Mouse (Mus musculus) neural tube, embryonic 13.5 days (tissue): ENCODE measurements around the gene Olfr322. TPM values are rescaled to one million over a fixed set of nuclear protein-coding genes. Genes with fewer than 3 reads are reported as not detected.

ENCODE experiments used
- ATAC-seq: fragments of 200-750 bp; cut with Nextera tagmentation; 2 replicates; pipeline ENCODE4 v1.8.0; 2017; ENCODE audit warnings: low read depth, mild to moderate bottlenecking, moderate TSS enrichment, moderate library complexity
- H3K27ac ChIP-seq: fragments of 300-500 bp; sonication (generic); replicated peaks from 2 replicates; pipeline ENCODE4 v1.5.1; 2015; ENCODE audit warnings: moderate library complexity, mild to moderate bottlenecking, inconsistent platforms
- H3K27me3 ChIP-seq: fragments of 300-500 bp; sonication (generic); 2 replicates; pipeline ENCODE4 v1.6.1; 2015; ENCODE audit warnings: mild to moderate bottlenecking, inconsistent platforms
- H3K36me3 ChIP-seq: fragments of 300-500 bp; sonication (generic); 2 replicates; pipeline ENCODE4 v1.6.1; 2015; ENCODE audit warnings: mild to moderate bottlenecking, inconsistent platforms
- H3K4me1 ChIP-seq: fragments of 300-500 bp; sonication (generic); replicated peaks from 2 replicates; pipeline ENCODE4 v1.6.1; 2015; ENCODE audit warnings: inconsistent platforms
- H3K4me2 ChIP-seq: fragments of 300-500 bp; sonication (generic); 2 replicates; pipeline ENCODE4 v1.6.1; 2015; ENCODE audit warnings: inconsistent platforms, mild to moderate bottlenecking, moderate library complexity
- H3K4me3 ChIP-seq: fragments of 300-500 bp; sonication (generic); 2 replicates; pipeline ENCODE4 v1.5.1; 2015; ENCODE audit warnings: mild to moderate bottlenecking, inconsistent platforms
- H3K9ac ChIP-seq: fragments of 300-500 bp; sonication (generic); 2 replicates; pipeline ENCODE4 v1.6.1; 2015; ENCODE audit warnings: moderate library complexity, mild to moderate bottlenecking, inconsistent platforms
- H3K9me3 ChIP-seq: fragments of 300-500 bp; sonication (generic); 2 replicates; pipeline ENCODE4 v1.6.1; 2016; ENCODE audit warnings: inconsistent platforms
- whole genome bisulfite sequencing: fragments of 180-500 bp; shearing (Covaris S2); methylation state at CpG from one replicate; pipeline ENCODE4 v1.1.7; 2015; 5-methylcytosine and 5-hydroxymethylcytosine counted together
- polyA plus RNA-seq: library from polyadenylated mRNA; unstranded; fragments of >200 nt; fragmentation: Nextera tagmentation; extraction: Ambion mirVana; gene quantifications from 2 replicates; pipeline ENCODE4 v1.2.1, GENCODE M21; 2015

Gene Olfr322
- 0.07 TPM in 1 of 2 replicates, not detected in the other for polyA plus RNA-seq

DNA sequence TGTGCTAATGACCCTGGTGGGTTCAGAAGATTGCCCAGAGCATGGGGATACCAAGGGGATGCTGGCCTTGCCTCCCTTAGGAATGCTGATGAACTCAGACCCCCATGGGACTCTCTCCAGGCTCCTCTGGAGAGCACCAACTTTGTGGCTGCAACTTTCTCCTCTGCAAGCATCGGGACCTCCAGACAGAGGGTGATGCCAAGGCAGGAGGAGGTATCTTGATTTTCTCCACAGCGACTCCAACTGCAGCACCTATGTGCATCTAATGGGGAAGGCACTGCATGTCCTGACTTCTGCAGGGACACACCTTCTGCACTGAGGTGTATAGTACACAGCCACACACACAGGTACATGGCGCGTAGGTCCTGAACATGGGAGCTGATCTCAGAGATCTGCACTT lies at the start of gene Olfr322:
TSS of gene Olfr322 (plus strand) at position 187 of the 400 bp plus-strand sequence.
- no peaks in the 10 kb centered on the region for H3K27me3 ChIP-seq
- no peak within 1 kb of the TSS for H3K4me2 ChIP-seq
- WGBS, result 87% methylated on average over 4 of the region's 4 CpGs
- H3K4me1 ChIP-seq, result no peaks in the 10 kb centered on the region
- ATAC-seq, result no peak
- H3K9ac ChIP-seq, result no peak within 1 kb of the TSS
- no peak within 1 kb of the TSS for H3K4me3 ChIP-seq
- H3K9me3 ChIP-seq, result no peaks in the 10 kb centered on the region
- H3K36me3 ChIP-seq, result no peaks in the 10 kb centered on the region
- H3K27ac ChIP-seq, result no peak within 1 kb of the TSS

DNA sequence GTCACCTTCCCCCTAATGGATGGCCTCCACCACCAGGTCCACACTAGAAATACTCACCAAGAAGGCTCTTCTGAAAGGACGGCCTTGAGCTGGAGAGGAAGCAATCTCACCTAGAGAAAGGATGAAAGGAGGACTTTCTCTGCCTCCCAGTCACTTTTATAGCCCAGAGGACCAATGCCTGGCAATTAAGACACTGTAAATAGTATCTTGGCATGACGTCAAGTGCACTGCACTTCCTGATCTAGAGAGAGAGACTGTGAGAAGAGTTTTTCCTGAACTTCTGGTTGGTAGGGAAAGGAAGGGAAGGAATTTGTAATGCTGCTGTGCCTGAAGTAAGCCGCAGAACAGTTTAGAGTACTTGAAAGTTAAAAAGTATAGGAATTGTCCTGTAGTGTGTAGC lies 45.2 kb upstream of the Olfr322 start:
- H3K4me3 ChIP-seq, result no peak overlapping the region
- no peak overlapping the region for H3K9ac ChIP-seq
- H3K36me3 ChIP-seq, result no peaks in the 10 kb centered on the region
- H3K27ac ChIP-seq, result no peak overlapping the region
- WGBS, result 57% methylated on average over 3 of the region's 3 CpGs
- H3K4me1 ChIP-seq, result no peaks in the 10 kb centered on the region
- no peaks in the 10 kb centered on the region for H3K9me3 ChIP-seq
- no peak for ATAC-seq
- no peaks in the 10 kb centered on the region for H3K27me3 ChIP-seq
- no peak overlapping the region for H3K4me2 ChIP-seq

DNA sequence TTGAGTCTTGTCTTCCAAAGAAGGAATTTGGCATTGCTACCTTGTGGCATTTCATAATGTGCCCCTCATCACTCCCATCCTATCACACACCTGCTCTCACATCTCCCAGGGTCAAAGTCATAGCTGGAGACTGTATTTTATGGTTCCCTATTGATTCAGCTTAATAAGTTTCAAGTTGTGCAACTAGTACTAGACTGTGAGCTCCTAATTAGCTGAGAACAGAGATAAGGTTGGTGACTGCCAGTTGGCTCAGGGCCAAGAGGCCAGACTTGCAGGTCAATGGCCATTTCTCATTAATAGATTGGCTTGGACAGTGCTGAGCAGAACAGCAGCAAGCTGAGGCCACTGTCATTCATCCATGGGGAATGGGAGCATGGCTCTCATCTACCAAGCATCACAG lies 44.1 kb upstream of the Olfr322 start:
- no peaks in the 10 kb centered on the region for H3K27me3 ChIP-seq
- no peak overlapping the region for H3K4me3 ChIP-seq
- no peak for ATAC-seq
- no peaks in the 10 kb centered on the region for H3K9me3 ChIP-seq
- H3K9ac ChIP-seq, result no peak overlapping the region
- no peak overlapping the region for H3K4me2 ChIP-seq
- H3K4me1 ChIP-seq, result no peaks in the 10 kb centered on the region
- H3K36me3 ChIP-seq, result no peaks in the 10 kb centered on the region
- H3K27ac ChIP-seq, result no peak overlapping the region

DNA sequence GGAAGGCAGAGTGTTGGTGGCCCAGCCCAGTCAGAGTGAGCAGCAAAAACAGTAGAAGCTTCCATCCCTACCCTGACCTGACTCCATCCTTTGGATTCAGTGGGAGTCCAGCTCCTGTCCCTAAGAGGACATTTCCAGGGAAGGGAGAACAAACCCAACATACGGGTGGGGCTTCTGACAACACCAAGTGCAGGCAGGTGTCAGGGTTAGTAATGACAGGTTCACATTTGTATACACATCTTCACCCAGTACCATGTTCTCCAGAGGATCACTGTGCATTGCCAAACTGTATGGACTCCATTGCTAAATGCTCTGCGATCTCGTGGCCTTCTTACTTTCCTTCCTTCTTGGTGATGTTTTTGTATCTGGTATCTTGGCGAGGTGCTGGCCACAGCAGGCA lies 42.6 kb upstream of the Olfr322 start, which contains the start of gene 2210407C18Rik:
TSS of gene 2210407C18Rik (minus strand) at position 101 of the 400 bp plus-strand sequence.
- H3K27me3 ChIP-seq, result no peaks in the 10 kb centered on the region
- no peaks in the 10 kb centered on the region for H3K9me3 ChIP-seq
- H3K27ac ChIP-seq, result no peak within 1 kb of the TSS
- WGBS, result 88% methylated on average over 4 of the region's 4 CpGs
- H3K4me2 ChIP-seq, result no peak within 1 kb of the TSS
- no peaks in the 10 kb centered on the region for H3K36me3 ChIP-seq
- no peak within 1 kb of the TSS for H3K9ac ChIP-seq
- H3K4me1 ChIP-seq, result no peaks in the 10 kb centered on the region
- no peak for ATAC-seq
- H3K4me3 ChIP-seq, result no peak within 1 kb of the TSS

DNA sequence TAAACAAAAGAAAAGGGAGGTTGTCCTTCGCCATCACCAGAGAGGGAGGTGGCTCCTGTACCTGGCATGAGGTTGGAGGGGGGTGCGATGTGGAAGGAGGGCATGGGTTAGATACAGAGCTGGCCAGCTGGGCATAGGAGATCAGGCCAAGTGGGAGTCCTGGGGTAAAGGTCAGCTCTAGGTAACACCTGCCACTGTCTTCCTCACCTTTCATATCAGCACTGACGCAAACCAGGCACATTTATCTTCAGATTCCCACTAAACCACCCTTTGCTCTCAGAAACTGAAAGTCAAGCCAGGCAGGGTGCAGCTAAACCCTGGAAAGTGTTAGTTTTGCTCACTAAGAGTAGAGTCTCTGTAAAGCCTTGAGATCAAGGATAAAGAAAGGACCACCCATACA lies 40.2 kb upstream of the Olfr322 start:
- Histone ChIP-seq H3K4me3 (no peak overlapping the region), H3K9me3 (no peaks in the 10 kb centered on the region), H3K27ac (no peak overlapping the region), H3K4me1 (no peaks in the 10 kb centered on the region), H3K4me2 (no peak overlapping the region), H3K9ac (no peak overlapping the region), H3K36me3 (no peaks in the 10 kb centered on the region), H3K27me3 (no peaks in the 10 kb centered on the region)
- no peak for ATAC-seq
- WGBS, result 73% methylated on average over 3 of the region's 3 CpGs

DNA sequence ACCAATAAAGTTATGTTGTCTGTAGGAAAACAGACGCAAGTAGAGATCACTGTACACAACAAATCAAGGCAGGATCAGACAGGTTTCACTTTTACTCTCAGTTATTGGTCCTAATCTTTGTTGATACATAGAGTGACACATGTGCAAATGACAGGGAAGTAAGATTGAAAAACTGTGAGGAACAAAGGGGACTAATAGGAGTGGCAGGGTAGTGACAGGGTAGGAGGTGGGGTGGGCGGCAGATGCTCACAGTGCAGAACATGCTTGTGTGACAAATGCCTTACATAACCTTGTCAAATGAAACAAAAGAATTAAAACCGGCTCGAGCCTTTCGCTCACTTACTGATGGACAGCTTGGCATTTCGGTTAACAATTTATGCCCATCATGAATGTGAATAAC lies 39.8 kb upstream of the Olfr322 start:
- WGBS, result 68% methylated on average over 6 of the region's 6 CpGs
- no peak for ATAC-seq
- no peak overlapping the region for H3K4me2 ChIP-seq
- H3K9ac ChIP-seq, result no peak overlapping the region
- no peaks in the 10 kb centered on the region for H3K36me3 ChIP-seq
- no peak overlapping the region for H3K27ac ChIP-seq
- no peaks in the 10 kb centered on the region for H3K4me1 ChIP-seq
- H3K9me3 ChIP-seq, result no peaks in the 10 kb centered on the region
- no peaks in the 10 kb centered on the region for H3K27me3 ChIP-seq
- no peak overlapping the region for H3K4me3 ChIP-seq

DNA sequence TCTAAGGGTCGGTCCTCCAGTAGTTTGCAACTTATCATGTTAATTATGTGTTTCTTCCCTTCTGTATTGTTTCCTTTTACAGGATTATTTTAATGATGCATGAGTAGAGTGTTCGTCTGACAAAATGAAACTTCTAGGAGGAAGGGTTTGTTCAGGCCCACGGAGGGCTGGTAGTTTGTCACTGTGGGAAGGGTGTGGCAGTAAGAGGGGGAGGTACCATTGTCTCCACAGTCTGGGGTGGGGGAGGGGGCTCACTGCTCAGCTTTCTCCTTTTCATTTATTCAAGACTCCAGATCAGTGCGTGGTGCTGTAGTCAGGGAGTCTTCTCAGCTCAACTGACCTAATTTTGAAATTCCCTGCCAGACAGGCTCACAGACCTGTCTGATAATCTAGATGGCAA lies 32.4 kb upstream of the Olfr322 start:
- Histone ChIP-seq H3K36me3 (no peaks in the 10 kb centered on the region), H3K9me3 (no peaks in the 10 kb centered on the region), H3K4me1 (no peaks in the 10 kb centered on the region), H3K9ac (no peak overlapping the region), H3K27me3 (no peaks in the 10 kb centered on the region), H3K27ac (no peak overlapping the region), H3K4me3 (no peak overlapping the region), H3K4me2 (no peak overlapping the region)
- ATAC-seq, result no peak
- 55% methylated on average over 4 of the region's 4 CpGs for WGBS

DNA sequence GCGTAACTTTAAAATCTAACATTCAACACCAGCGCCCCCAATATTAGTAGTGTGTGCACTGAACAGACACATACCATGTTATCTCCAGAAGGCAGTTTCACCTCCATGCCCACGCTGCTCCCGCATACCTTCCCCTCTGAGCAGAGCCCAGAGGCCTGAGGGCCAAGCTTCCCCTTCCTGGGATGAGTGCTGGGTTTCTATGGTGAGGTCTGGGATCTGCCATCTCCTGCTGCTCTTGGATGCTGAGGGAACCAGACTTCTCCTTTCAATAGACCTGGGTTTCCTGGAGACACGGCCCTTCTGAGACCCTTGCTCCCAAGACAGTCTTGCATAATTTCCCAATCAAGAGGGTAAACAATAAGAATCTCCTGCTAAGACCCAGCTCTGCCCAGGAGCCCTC lies 28.2 kb upstream of the Olfr322 start, which contains the start of gene Olfr323:
TSS of gene Olfr323 (minus strand) at position 101 of the 400 bp plus-strand sequence.
- 85% methylated on average over 5 of the region's 5 CpGs for WGBS
- no peak within 1 kb of the TSS for H3K4me2 ChIP-seq

DNA sequence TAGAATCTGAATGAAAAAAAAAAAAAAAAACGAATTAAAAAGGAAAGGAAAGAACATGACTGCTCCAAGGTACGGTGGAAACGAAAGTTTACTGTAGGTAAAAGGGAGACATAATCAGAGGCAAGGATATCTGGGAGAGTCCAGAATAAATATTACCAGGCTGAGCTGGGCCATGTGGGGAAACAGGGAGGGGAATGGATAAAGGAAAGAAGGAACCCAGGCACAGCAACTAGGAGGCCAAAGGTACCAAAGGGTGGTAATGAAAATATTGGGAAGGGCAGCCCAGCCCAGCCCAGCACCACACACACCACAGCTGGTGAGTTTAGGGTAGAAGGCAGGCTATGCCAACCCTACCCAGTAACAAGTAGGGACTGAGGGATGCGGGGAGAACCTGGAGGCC lies 23.7 kb upstream of the Olfr322 start:
- no peaks in the 10 kb centered on the region for H3K4me1 ChIP-seq
- no peak overlapping the region for H3K27ac ChIP-seq
- no peak for ATAC-seq
- H3K9me3 ChIP-seq, result no peaks in the 10 kb centered on the region
- no peak overlapping the region for H3K9ac ChIP-seq
- peaks cover 4% of the 10 kb centered on the region for H3K27me3 ChIP-seq
- no peaks in the 10 kb centered on the region for H3K36me3 ChIP-seq
- WGBS, result 66% methylated on average over 4 of the region's 4 CpGs
- H3K4me2 ChIP-seq, result no peak overlapping the region
- no peak overlapping the region for H3K4me3 ChIP-seq

More for the DNA sequence above, 28.2 kb upstream of the Olfr322 start, which contains the start of gene Olfr323:
- no peaks in the 10 kb centered on the region for H3K27me3 ChIP-seq
- no peaks in the 10 kb centered on the region for H3K9me3 ChIP-seq
- no peak for ATAC-seq
- H3K9ac ChIP-seq, result no peak within 1 kb of the TSS
- no peaks in the 10 kb centered on the region for H3K36me3 ChIP-seq
- no peak within 1 kb of the TSS for H3K4me3 ChIP-seq
- H3K27ac ChIP-seq, result no peak within 1 kb of the TSS
- no peaks in the 10 kb centered on the region for H3K4me1 ChIP-seq

DNA sequence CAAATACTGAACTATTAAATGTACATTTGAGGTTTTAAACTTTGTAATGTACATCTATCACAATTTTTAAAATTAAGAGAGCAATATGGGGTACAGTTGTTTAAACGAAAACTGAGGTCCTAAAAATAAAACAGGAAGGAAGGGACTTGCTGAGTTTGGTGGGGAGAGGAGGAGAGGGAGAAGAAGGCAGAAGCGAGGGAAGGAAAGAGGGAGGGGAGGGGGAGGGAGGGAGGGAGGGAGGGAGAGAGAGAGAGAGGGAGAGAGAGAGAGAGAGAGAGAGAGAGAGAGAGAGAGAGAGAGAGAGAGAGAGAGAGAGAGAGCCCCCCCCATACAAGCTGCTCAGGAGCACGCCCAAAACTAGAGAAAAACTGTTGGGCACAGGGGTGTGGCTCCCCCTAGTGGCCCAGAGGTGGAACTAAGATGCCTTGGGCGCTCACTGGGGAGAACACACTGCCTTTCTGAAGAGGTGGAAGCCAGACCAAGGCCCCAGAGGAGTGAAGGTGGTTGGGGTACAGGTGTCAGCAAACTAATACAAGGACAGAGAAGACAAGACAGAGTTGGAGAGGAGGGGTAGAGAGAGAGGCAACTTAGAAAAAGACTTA lies 22.1 kb upstream of the Olfr322 start:
- 22% methylated on average over 3 of the region's 4 CpGs for WGBS
- Histone ChIP-seq H3K27me3 (peaks cover 19% of the 10 kb centered on the region), H3K27ac (no peak overlapping the region), H3K4me3 (no peak overlapping the region), H3K4me1 (peaks cover 11% of the 10 kb centered on the region), H3K9ac (no peak overlapping the region), H3K4me2 (no peak overlapping the region), H3K36me3 (no peaks in the 10 kb centered on the region), H3K9me3 (no peaks in the 10 kb centered on the region)
- ATAC-seq, result no peak

DNA sequence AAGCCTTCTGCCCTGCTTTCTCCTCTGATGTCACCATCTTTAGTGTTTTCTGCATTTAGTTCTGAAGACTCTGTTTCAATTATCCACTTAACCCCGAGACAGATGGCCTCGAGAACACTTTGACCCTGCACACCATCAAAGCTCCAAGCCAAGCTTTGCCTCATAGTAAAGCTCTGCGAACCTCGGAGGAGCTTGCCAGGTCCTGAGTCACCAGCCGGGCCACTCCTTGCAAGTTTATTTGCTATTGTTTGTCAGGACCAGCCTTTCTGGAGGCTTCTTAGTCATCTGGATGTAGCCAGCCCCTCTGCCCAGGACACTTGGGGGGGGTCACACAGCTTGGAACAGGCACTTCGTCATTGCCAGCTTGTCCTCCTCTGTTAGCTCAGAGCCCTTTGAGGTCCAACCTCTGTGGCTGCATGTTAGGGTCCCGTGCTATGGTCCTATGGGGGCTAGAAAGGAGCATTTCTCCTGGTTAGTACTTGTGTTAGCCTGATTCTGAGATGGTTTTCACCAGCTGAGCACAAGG lies 20.3 kb upstream of the Olfr322 start:
- H3K4me1 ChIP-seq, result peaks cover 11% of the 10 kb centered on the region
- H3K27ac ChIP-seq, result no peak overlapping the region
- no peak overlapping the region for H3K4me3 ChIP-seq
- no peak overlapping the region for H3K4me2 ChIP-seq
- WGBS, result 58% methylated on average over 7 of the region's 7 CpGs
- H3K9me3 ChIP-seq, result no peaks in the 10 kb centered on the region
- H3K9ac ChIP-seq, result no peak overlapping the region
- H3K27me3 ChIP-seq, result peaks cover 27% of the 10 kb centered on the region
- H3K36me3 ChIP-seq, result no peaks in the 10 kb centered on the region
- ATAC-seq, result no peak

DNA sequence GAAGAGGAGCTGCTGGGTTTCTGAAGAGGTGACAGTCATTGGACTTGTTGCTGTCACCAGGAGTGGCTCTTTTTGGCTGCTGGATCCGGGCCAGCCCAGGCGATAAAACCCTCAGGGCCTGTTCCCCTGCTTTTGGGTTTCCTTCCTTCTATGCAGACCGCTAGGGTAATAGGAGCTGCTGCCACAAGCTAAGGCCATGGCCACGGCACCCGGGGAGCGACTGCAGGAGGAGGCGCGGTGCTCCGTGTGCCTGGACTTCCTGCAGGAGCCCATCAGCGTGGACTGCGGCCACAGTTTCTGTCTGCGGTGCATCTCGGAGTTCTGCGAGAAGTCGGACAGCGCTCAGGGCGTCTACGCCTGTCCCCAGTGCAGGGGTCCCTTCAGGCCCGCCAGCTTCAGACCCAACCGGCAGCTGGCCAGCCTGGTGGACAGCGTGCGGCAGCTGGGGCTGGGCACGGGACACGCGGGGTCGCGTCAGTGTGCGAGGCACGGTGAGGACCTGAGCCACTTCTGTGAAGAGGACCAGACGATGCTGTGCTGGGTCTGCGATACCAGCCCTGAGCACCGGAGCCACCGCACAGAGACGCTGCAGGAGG lies 18.2 kb upstream of the Olfr322 start, which contains the start of gene Trim58:
TSS of gene Trim58 (plus strand) at position 194 of the 596 bp plus-strand sequence.
- Histone ChIP-seq H3K9me3 (no peaks in the 10 kb centered on the region), H3K36me3 (no peaks in the 10 kb centered on the region), H3K9ac (peak within 1 kb of the TSS; percentile 72), H3K4me1 (peaks cover 11% of the 10 kb centered on the region), H3K27me3 (peaks cover 27% of the 10 kb centered on the region), H3K4me3 (peak within 1 kb of the TSS; percentile 42), H3K4me2 (peak within 1 kb of the TSS; percentile 90), H3K27ac (no peak within 1 kb of the TSS)
- ATAC-seq, result peak; percentile 50; the same call in 1 of the 2 replicates
- WGBS, result 4% methylated on average over 34 of the region's 34 CpGs
